Mouse (Mus musculus) limb, embryonic 10.5 days (tissue): ENCODE measurements around the gene Usp49. TPM values are rescaled to one million over a fixed set of nuclear protein-coding genes. Genes with fewer than 3 reads are reported as not detected.
"Not testable (repeated sequence)": the region's sequence is repeated elsewhere in the genome, so short reads cannot be mapped to it uniquely, and the experiment has no call there.

Experiments
- DNase-seq: peaks from one replicate; pipeline ENCODE4 v3.0.0-alpha.2; 2017; ENCODE audit warnings: low spot score
- H3K27ac ChIP-seq: fragments of 300-500 bp; sonication (generic); 2 replicates; pipeline ENCODE4 v1.5.1; 2016; ENCODE audit warnings: mild to moderate bottlenecking
- H3K27me3 ChIP-seq: fragments of 300-500 bp; sonication (generic); 2 replicates; pipeline ENCODE4 v1.6.1; 2016; ENCODE audit warnings: low read depth, mild to moderate bottlenecking; ENCODE audit not compliant: poor library complexity, severe bottlenecking
- H3K36me3 ChIP-seq: fragments of 300-500 bp; sonication (generic); 2 replicates; pipeline ENCODE4 v1.6.1; 2016; ENCODE audit warnings: mild to moderate bottlenecking, moderate library complexity
- H3K4me1 ChIP-seq: fragments of 300-500 bp; sonication (generic); 2 replicates; pipeline ENCODE4 v1.6.1; 2016
- H3K4me3 ChIP-seq: fragments of 300-500 bp; sonication (generic); 2 replicates; pipeline ENCODE4 v1.5.1; 2016; ENCODE audit warnings: mild to moderate bottlenecking, moderate library complexity
- H3K9me3 ChIP-seq: fragments of 300-500 bp; sonication (generic); replicated peaks from 2 replicates; pipeline ENCODE4 v1.6.1; 2016; ENCODE audit warnings: mild to moderate bottlenecking
- WGBS: fragments of 180-500 bp; shearing (Covaris S2); methylation state at CpG from one replicate; pipeline ENCODE4 v1.1.7; 2016; 5-methylcytosine and 5-hydroxymethylcytosine counted together
- polyA plus RNA-seq: library from polyadenylated mRNA; unstranded; fragments of >200 nt; fragmentation: Nextera tagmentation; extraction: Ambion mirVana; gene quantifications from 2 replicates; pipeline ENCODE4 v1.2.1, GENCODE M21; 2016

The Usp49 gene
- polyA plus RNA-seq, 1 experiment from 2014 or later: 6.8 TPM

GRCm38 (mm10) chr17:47616652-47617051 lies 13.8 kb upstream of the Usp49 start:
- Histone ChIP-seq H3K4me3 (no peak overlapping the region), H3K27ac (no peak overlapping the region), H3K36me3 (peaks cover 89% of the 10 kb centered on the region), H3K9me3 (no peaks in the 10 kb centered on the region), H3K27me3 (no peaks in the 10 kb centered on the region), H3K4me1 (peaks cover 13% of the 10 kb centered on the region)
- WGBS: 90% methylated on average over 4 of the region's 4 CpGs
- no peak for DNase-seq

- no peak for DNase-seq
- H3K27me3 ChIP-seq: no peaks in the 10 kb centered on the region
- H3K4me3 ChIP-seq: no peak overlapping the region
- H3K4me1 ChIP-seq: peaks cover 3% of the 10 kb centered on the region
- H3K27ac ChIP-seq: no peak overlapping the region
- H3K36me3 ChIP-seq: peaks cover 98% of the 10 kb centered on the region
- H3K9me3 ChIP-seq: no peaks in the 10 kb centered on the region
- 94% methylated on average over 9 of the region's 9 CpGs for WGBS
Measured at GRCm38 (mm10) chr17:47617605-47618307, 12.7 kb upstream of the Usp49 start.

DNA sequence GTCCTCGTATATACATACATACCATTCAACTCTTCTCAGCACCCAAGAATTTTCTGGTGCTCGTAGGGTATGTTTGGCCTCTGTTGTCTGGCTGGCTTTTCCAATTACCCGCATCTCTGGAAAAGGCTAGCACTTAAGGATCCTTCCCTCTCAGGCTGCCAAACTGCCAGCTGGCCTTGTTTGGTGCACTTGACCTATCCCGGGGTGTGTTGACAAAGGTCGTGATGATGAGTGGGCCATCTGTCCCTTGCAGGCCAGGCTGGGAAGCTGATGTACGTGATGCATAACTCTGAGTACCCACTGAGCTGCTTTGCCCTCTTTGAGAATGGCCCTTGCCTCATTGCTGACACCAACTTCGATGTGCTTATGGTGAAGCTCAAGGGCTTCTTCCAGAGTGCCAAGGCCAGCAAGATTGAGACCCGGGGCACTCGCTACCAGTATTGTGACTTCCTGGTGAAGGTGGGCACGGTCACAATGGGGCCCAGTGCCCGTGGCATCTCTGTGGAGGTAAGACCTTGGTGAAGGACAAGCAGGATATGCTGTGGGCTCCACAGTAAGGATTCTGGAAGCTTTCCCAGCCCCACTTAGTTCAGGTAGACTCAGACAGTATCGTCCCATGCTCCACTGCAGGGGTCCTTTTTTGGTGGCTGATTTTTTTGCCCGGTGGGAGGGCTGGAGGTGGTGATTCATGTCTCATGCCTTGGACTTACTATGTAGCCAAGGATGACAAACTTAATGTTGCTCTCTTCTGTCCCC lies 11.8 kb upstream of the Usp49 start:
- peaks cover 98% of the 10 kb centered on the region for H3K36me3 ChIP-seq
- WGBS: 93% methylated on average over 13 of the region's 13 CpGs
- H3K27ac ChIP-seq: no peak overlapping the region
- no peak overlapping the region for H3K4me3 ChIP-seq
- H3K4me1 ChIP-seq: no peaks in the 10 kb centered on the region
- no peak for DNase-seq
- H3K27me3 ChIP-seq: no peaks in the 10 kb centered on the region
- H3K9me3 ChIP-seq: no peaks in the 10 kb centered on the region

DNA sequence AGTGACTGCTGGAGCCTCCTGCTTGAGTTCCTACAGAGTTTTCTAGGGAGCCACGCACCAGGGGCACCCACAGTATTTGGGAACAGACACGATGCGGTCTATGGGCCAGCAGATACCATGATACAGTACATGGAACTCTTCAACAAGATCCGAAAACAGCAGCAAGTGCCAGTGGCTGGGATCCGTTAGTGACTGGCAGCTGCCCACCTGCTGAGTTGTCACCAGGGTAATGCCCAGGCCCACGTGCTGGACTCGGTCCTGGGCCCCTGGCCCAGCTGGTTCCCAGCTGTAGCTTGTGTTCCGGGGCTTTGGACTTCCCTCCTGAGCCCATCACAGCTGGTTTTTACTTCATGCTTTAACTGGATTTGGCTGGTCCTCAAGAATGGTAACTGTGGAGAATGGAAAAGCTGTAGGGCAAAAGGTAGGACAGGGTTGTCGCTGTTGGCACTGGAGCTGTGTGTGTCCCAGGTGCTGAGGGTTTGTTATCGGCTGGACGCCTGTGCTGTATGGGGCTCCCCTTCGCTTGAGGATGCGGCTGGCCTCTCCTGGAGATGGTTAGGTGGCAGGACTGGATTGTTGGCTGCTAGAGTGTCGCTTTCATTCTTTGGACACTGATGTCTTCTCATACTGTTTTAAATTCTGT lies 7.5 kb upstream of the Usp49 start:
- H3K4me1 ChIP-seq: peaks cover under 1% of the 10 kb centered on the region; the same call in 1 of the 2 replicates
- H3K4me3 ChIP-seq: no peak overlapping the region
- H3K27me3 ChIP-seq: no peaks in the 10 kb centered on the region
- no peaks in the 10 kb centered on the region for H3K9me3 ChIP-seq
- 95% methylated on average over 14 of the region's 14 CpGs for WGBS
- DNase-seq: no peak
- peaks cover 90% of the 10 kb centered on the region for H3K36me3 ChIP-seq
- H3K27ac ChIP-seq: no peak overlapping the region

- WGBS: 91% methylated on average over 5 of the region's 5 CpGs
- not testable (repeated sequence) for H3K4me3 ChIP-seq, DNase-seq, H3K27ac ChIP-seq, H3K27me3 ChIP-seq, H3K9me3 ChIP-seq, H3K4me1 ChIP-seq
- H3K36me3 ChIP-seq: peaks cover 77% of the 10 kb centered on the region
Measured at GRCm38 (mm10) chr17:47624572-47624971, 5.9 kb upstream of the Usp49 start.

- Histone ChIP-seq H3K27me3 (no peaks in the 10 kb centered on the region), H3K4me3 (no peak overlapping the region), H3K4me1 (peaks cover 12% of the 10 kb centered on the region), H3K27ac (no peak overlapping the region), H3K9me3 (no peaks in the 10 kb centered on the region), H3K36me3 (peaks cover 72% of the 10 kb centered on the region)
- no peak for DNase-seq
- WGBS: 100% methylated on average over 2 of the region's 2 CpGs
Measured at GRCm38 (mm10) chr17:47625088-47625487, 5.4 kb upstream of the Usp49 start.

DNA sequence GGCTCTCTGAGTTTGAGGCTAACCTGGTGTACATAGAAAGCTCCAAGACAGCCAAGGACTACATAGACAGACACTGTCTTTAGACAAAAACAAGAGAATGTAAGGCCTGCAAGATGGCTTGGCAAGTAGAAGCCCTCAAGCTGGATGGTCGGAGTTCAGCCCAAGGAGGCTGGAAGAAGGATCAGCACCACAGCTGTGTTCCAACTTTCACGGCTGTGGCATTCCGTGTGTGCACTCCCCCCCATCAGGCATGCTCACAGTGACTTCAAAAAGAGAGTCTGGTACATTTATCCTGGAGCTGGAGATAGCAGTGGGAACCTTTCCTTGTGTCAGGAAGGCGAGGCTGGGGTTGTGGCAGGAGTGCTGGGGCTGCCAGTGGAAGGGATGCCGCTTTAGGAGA lies 4.5 kb upstream of the Usp49 start:
- Histone ChIP-seq H3K4me1 (peaks cover 22% of the 10 kb centered on the region), H3K27ac (no peak overlapping the region), H3K9me3 (no peaks in the 10 kb centered on the region), H3K4me3 (no peak overlapping the region), H3K36me3 (peaks cover 62% of the 10 kb centered on the region), H3K27me3 (no peaks in the 10 kb centered on the region)
- DNase-seq: no peak
- 90% methylated on average over 5 of the region's 5 CpGs for WGBS

DNA sequence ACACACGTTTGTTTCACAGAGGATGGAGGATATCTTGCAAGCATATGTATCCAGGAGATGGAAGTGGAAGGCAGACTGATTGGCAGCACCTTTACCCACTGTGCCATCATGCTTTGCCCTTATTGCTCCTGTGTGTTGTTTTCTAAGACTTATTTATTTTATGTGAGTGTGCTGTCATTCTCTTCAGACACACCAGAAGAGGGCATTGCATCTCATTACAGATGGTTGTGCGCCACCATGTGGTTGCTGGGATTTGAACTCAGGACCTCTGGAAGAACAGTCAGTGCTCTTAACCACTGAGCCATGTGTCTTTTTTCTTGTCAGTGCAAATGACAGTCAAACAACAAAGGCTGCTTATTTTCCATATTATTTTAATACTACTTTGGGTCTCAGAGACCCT lies 2.7 kb upstream of the Usp49 start:
- Histone ChIP-seq H3K27me3 (no peaks in the 10 kb centered on the region), H3K27ac (0 out of 2 replicates have a peak overlapping the region, but pooled peaks have one; percentile 93), H3K36me3 (peaks cover 44% of the 10 kb centered on the region), H3K4me3 (peak overlapping the region; percentile 70; the same call in 1 of the 2 replicates), H3K9me3 (no peaks in the 10 kb centered on the region), H3K4me1 (peaks cover 30% of the 10 kb centered on the region)
- no peak for DNase-seq
- WGBS: 87% methylated on average over 2 of the region's 2 CpGs

DNA sequence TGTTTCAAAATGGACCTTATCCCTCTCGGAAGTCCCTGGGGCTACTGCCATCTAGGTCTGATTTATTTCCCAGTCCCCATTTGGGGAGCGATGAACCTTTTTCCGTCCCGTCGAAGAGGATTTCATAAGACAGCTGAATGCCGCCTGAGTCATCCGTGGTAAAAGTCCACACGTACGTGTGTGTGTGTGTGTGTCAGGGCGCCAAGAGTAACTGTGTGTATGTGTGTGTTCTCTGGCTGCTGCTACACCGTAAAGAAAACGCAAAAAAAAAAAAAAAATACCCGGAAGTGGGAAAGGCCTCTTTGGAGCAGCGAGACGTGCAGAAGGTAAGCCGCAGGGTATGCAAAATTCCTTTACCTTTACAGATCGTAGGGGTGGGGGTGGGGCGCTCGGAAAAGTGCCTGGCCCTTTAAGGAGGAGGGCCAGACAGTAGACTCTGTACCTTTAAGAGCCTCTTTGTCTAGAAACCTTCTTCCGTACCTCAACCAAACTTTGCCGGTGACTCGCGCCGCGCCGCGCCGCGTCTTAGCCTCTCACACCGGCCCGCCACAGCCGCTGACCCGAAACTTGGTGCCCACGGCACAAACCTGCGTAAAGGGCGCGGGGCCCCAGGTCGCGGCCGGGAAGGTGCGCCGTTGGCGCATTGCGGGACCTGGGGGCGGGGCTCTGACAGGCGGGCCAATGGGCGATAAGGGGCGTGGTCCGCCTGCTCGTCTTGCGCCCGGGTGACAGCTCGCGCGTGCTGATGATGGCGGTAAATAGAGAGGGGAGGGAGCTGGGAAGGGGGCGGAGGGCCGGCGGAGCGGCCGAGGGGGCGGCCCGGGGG lies 1.4 kb upstream of the Usp49 start:
- Histone ChIP-seq H3K27me3 (no peaks in the 10 kb centered on the region), H3K9me3 (no peaks in the 10 kb centered on the region), H3K36me3 (peaks cover 32% of the 10 kb centered on the region), H3K27ac (peak overlapping the region; percentile 93), H3K4me1 (peaks cover 30% of the 10 kb centered on the region), H3K4me3 (peak overlapping the region; percentile 70)
- DNase-seq: peak; percentile 97
- WGBS: under 1% methylated on average over 60 of the region's 63 CpGs

- H3K36me3 ChIP-seq: peaks cover 22% of the 10 kb centered on the region
- no peak for DNase-seq
- WGBS: under 1% methylated on average over 61 of the region's 61 CpGs
Measured at GRCm38 (mm10) chr17:47629717-47630677, 493 bp upstream of the Usp49 start.

GRCm38 (mm10) chr17:47632181-47632840 lies 1.8 kb downstream of the Usp49 start:
- 73% methylated on average over 4 of the region's 4 CpGs for WGBS
- H3K4me1 ChIP-seq: peaks cover 30% of the 10 kb centered on the region
- H3K27ac ChIP-seq: no peak overlapping the region
- H3K27me3 ChIP-seq: no peaks in the 10 kb centered on the region
- peaks cover 14% of the 10 kb centered on the region for H3K36me3 ChIP-seq
- H3K9me3 ChIP-seq: no peaks in the 10 kb centered on the region
- no peak overlapping the region for H3K4me3 ChIP-seq
- no peak for DNase-seq

More at GRCm38 (mm10) chr17:47629717-47630677, 493 bp upstream of the Usp49 start:
- H3K4me1 ChIP-seq: peaks cover 30% of the 10 kb centered on the region
- H3K27ac ChIP-seq: peak overlapping the region; percentile 93
- no peaks in the 10 kb centered on the region for H3K27me3 ChIP-seq
- H3K9me3 ChIP-seq: no peaks in the 10 kb centered on the region
- peak overlapping the region; percentile 70 for H3K4me3 ChIP-seq
